Mouse (Mus musculus): Measurements from ENCODE around the gene Snrpe. TPM values are rescaled to one million over a fixed set of nuclear protein-coding genes. Genes with fewer than 3 reads are reported as not detected.

Gene Snrpe
- 412 and 440 TPM in 2 replicates for polyA plus RNA-seq (2015; fragmentation: Nextera tagmentation; extraction: Ambion mirVana)

- no peaks in the 10 kb centered on the region for H3K9me3 ChIP-seq (replicated peaks)
- H3K36me3 ChIP-seq, result peaks cover 36% of the 10 kb centered on the region
- peak; percentile 98 for ATAC-seq (ENCODE audit: low FRiP score)
- H3K4me1 ChIP-seq, result peaks cover 16% of the 10 kb centered on the region
- peak within 1 kb of the TSS; percentile 97 for H3K9ac ChIP-seq (replicated peaks)
- peak within 1 kb of the TSS; percentile 92 for H3K27ac ChIP-seq (replicated peaks)
- H3K4me3 ChIP-seq (replicated peaks), result peak within 1 kb of the TSS; percentile 96
- H3K4me2 ChIP-seq, result peak within 1 kb of the TSS; percentile 68
- H3K27me3 ChIP-seq (replicated peaks), result no peaks in the 10 kb centered on the region
- under 1% methylated on average over 73 of the region's 73 CpGs for WGBS
These were observed at the start of gene Snrpe for GRCm38 (mm10) chr1:133609771-133610502. Gene Snrpe (minus strand): TSS chr1:133610291.

- Histone ChIP-seq H3K27ac (replicated peaks) (no peak overlapping the region), H3K4me2 (peak overlapping the region; percentile 86), H3K9ac (replicated peaks) (no peak overlapping the region), H3K27me3 (replicated peaks) (no peaks in the 10 kb centered on the region), H3K9me3 (replicated peaks) (no peaks in the 10 kb centered on the region), H3K36me3 (peaks cover 9% of the 10 kb centered on the region), H3K4me1 (peaks cover 48% of the 10 kb centered on the region), H3K4me3 (replicated peaks) (no peak overlapping the region)
- 81% methylated on average over 3 of the region's 3 CpGs for whole genome bisulfite sequencing
- no peak for ATAC-seq (ENCODE audit: low FRiP score)
These were observed 48.8 kb upstream of the Snrpe start for GRCm38 (mm10) chr1:133658878-133659277.

GRCm38 (mm10) chr1:133656811-133657210, 46.7 kb upstream of the Snrpe start:
- no peak for ATAC-seq (ENCODE audit: low FRiP score)
- H3K4me2 ChIP-seq, result peak overlapping the region; percentile 15; the same call in 1 of the 2 replicates
- no peak overlapping the region for H3K9ac ChIP-seq (replicated peaks)
- H3K9me3 ChIP-seq (replicated peaks), result no peaks in the 10 kb centered on the region
- H3K36me3 ChIP-seq, result peaks cover 9% of the 10 kb centered on the region
- 47% methylated on average over 5 of the region's 5 CpGs for WGBS
- H3K4me3 ChIP-seq (replicated peaks), result no peak overlapping the region
- H3K27me3 ChIP-seq (replicated peaks), result no peaks in the 10 kb centered on the region
- H3K4me1 ChIP-seq, result peaks cover 50% of the 10 kb centered on the region
- no peak overlapping the region for H3K27ac ChIP-seq (replicated peaks)

- Histone ChIP-seq H3K4me3 (replicated peaks) (no peak overlapping the region), H3K9ac (replicated peaks) (no peak overlapping the region), H3K27ac (replicated peaks) (no peak overlapping the region), H3K4me2 (no peak overlapping the region), H3K4me1 (peaks cover 26% of the 10 kb centered on the region), H3K27me3 (replicated peaks) (no peaks in the 10 kb centered on the region), H3K9me3 (replicated peaks) (no peaks in the 10 kb centered on the region), H3K36me3 (peaks cover 5% of the 10 kb centered on the region; the same call in 1 of the 2 replicates)
- WGBS, result 96% methylated on average over 1 of the region's 1 CpGs
- ATAC-seq (ENCODE audit: low FRiP score), result no peak
These were observed 42.9 kb upstream of the Snrpe start for GRCm38 (mm10) chr1:133653033-133653432.

DNA sequence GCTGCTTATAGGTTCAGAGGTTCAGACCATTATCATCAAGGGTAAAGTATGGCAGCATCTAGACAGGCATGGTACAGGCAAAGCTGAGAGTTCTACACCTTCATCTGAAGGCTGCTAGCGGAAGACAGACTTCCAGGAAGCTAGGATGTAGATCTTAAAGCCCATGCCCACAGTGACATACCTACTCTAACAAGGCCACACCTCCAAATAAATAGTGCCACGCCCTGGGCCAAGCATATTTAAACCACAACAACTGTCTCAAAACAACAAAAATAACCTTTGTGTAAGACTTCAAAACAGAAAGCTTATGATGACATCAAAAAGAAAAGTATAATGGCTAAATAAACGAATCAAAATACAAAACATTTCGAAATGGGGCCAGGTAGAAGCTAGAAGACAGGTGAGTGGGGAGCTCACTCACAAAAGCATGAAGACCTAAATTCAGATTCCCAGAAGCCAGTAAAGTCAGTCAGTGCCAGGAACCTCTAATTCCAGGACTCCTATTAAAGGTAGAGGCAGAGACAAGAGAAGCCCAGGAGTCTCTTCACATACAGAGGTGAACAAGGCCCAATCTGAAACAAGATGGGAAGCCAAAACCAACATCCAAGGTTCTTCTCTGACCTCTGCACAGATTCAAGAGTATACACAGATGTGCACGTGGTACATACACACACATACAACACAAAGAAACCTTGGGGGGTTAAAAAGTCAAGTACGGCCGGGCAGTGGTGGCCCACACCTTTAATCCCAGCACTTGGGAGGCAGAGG, 40.4 kb upstream of the Snrpe start:
- ATAC-seq (ENCODE audit: low FRiP score), result no peak
- Histone ChIP-seq H3K4me3 (replicated peaks) (no peak overlapping the region), H3K27me3 (replicated peaks) (no peaks in the 10 kb centered on the region), H3K9me3 (replicated peaks) (no peaks in the 10 kb centered on the region), H3K27ac (replicated peaks) (no peak overlapping the region), H3K4me2 (no peak overlapping the region), H3K9ac (replicated peaks) (no peak overlapping the region), H3K4me1 (peaks cover 6% of the 10 kb centered on the region; the same call in 1 of the 2 replicates), H3K36me3 (peaks cover 12% of the 10 kb centered on the region)
- WGBS, result 97% methylated on average over 7 of the region's 7 CpGs

DNA sequence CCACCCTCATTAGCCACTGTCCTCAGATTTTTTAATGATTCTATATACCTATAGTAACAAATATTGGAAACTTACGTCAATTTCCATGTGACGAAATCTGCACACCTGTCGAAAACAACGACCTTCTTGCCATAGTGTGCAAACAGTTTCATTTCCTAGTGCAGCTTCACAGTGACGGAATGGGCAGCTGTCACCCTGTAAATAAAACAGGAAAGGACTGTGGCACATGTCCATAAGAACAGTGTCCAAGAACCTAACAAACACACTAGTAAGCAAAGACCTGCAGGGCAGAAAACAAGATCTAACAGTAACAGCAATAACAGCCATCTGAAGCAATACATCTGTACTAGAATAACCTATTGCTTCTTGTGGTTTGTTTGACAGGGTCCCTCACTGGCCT, 35.6 kb upstream of the Snrpe start:
- Histone ChIP-seq H3K4me3 (replicated peaks) (no peak overlapping the region), H3K4me1 (no peaks in the 10 kb centered on the region), H3K4me2 (no peak overlapping the region), H3K9me3 (replicated peaks) (no peaks in the 10 kb centered on the region), H3K9ac (replicated peaks) (no peak overlapping the region), H3K36me3 (peaks cover 52% of the 10 kb centered on the region), H3K27me3 (replicated peaks) (no peaks in the 10 kb centered on the region), H3K27ac (replicated peaks) (no peak overlapping the region)
- no peak for ATAC-seq (ENCODE audit: low FRiP score)
- WGBS, result 95% methylated on average over 5 of the region's 5 CpGs

DNA sequence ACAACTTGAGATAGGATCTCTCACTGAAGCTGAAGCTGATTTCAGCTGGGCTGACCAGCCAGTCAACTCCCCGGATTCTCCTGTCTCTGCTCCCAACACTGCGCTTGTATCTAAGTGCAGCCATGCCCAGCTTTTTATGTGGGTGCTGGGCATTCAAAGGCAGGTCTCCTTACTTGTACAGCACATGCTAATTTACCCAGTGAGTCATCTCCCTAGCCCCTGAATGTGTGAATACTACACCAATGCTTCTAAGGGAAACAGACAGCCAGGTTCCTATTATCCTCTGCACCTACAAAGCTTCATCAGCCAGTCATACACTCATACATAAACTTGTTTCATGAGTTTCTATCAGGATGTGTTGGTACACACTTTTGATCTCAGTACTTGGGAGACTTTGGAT, 31.1 kb upstream of the Snrpe start:
- Histone ChIP-seq H3K9me3 (replicated peaks) (no peaks in the 10 kb centered on the region), H3K4me3 (replicated peaks) (no peak overlapping the region), H3K27me3 (replicated peaks) (no peaks in the 10 kb centered on the region), H3K4me1 (no peaks in the 10 kb centered on the region), H3K36me3 (peaks cover 88% of the 10 kb centered on the region), H3K27ac (replicated peaks) (no peak overlapping the region), H3K4me2 (no peak overlapping the region), H3K9ac (replicated peaks) (no peak overlapping the region)
- 93% methylated on average over 2 of the region's 2 CpGs for WGBS
- no peak for ATAC-seq (ENCODE audit: low FRiP score)

GRCm38 (mm10) chr1:133638517-133638916, 28.4 kb upstream of the Snrpe start:
- no peaks in the 10 kb centered on the region for H3K9me3 ChIP-seq (replicated peaks)
- 90% methylated on average over 6 of the region's 6 CpGs for WGBS
- no peak overlapping the region for H3K4me3 ChIP-seq (replicated peaks)
- H3K36me3 ChIP-seq, result peaks cover 89% of the 10 kb centered on the region
- ATAC-seq (ENCODE audit: low FRiP score), result no peak
- no peak overlapping the region for H3K9ac ChIP-seq (replicated peaks)
- H3K27ac ChIP-seq (replicated peaks), result no peak overlapping the region
- no peak overlapping the region for H3K4me2 ChIP-seq
- H3K27me3 ChIP-seq (replicated peaks), result no peaks in the 10 kb centered on the region
- H3K4me1 ChIP-seq, result no peaks in the 10 kb centered on the region

DNA sequence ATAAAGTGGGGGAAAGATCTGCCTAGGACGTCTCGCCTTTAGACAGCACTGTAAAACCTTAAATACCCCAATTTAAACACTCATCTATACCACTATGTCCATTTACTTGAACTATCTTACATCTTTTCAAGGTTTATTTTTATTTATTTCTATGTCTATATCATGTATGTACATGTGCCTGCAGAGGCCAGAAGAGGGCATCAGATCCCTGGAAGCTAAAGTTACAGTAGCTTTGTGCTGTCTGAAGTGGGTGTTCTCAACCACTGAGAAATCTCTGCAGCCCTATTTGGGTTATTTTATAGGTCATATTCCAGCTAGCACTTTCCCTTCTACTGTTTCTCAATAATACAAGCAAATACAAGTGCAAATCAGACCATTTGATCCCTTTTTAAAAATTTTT, 22.1 kb upstream of the Snrpe start:
- H3K27me3 ChIP-seq (replicated peaks), result no peaks in the 10 kb centered on the region

DNA sequence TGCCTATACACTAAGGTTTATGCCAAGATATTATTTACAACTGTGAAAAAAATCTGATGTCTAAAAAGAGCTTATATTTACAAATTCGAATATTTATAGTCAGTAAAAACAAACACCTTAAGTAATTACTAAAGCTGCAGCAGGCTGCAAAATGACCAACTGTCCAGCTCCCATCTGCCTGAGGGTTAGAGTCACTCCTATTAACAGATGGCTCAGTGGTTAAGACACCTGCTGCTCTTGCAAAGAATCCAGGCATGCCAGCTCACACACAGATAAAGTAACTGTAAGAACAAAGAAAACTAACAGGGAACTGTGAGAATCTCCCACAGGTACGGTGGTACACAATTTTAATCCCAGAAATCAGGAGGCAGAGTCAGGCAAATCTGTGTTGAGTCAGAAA, 15.0 kb upstream of the Snrpe start:
- Histone ChIP-seq H3K27me3 (replicated peaks) (no peaks in the 10 kb centered on the region), H3K9me3 (replicated peaks) (no peaks in the 10 kb centered on the region), H3K36me3 (peaks cover 68% of the 10 kb centered on the region), H3K9ac (replicated peaks) (no peak overlapping the region), H3K27ac (replicated peaks) (no peak overlapping the region), H3K4me2 (no peak overlapping the region), H3K4me1 (no peaks in the 10 kb centered on the region), H3K4me3 (replicated peaks) (no peak overlapping the region)
- ATAC-seq (ENCODE audit: low FRiP score), result no peak
- 70% methylated on average over 2 of the region's 2 CpGs for WGBS

More for the DNA sequence above, 22.1 kb upstream of the Snrpe start:
- H3K9ac ChIP-seq (replicated peaks), result no peak overlapping the region
- no peak overlapping the region for H3K4me2 ChIP-seq
- no peak overlapping the region for H3K4me3 ChIP-seq (replicated peaks)
- peaks cover 72% of the 10 kb centered on the region for H3K36me3 ChIP-seq
- no peaks in the 10 kb centered on the region for H3K4me1 ChIP-seq
- no peak for ATAC-seq (ENCODE audit: low FRiP score)
- H3K9me3 ChIP-seq (replicated peaks), result no peaks in the 10 kb centered on the region
- 91% methylated on average over 2 of the region's 2 CpGs for WGBS
- H3K27ac ChIP-seq (replicated peaks), result no peak overlapping the region

GRCm38 (mm10) chr1:133618311-133618710, 8.2 kb upstream of the Snrpe start:
- Histone ChIP-seq H3K4me1 (no peaks in the 10 kb centered on the region), H3K27me3 (replicated peaks) (no peaks in the 10 kb centered on the region), H3K36me3 (peaks cover 63% of the 10 kb centered on the region), H3K4me2 (no peak overlapping the region), H3K9me3 (replicated peaks) (no peaks in the 10 kb centered on the region), H3K27ac (replicated peaks) (no peak overlapping the region), H3K4me3 (replicated peaks) (no peak overlapping the region), H3K9ac (replicated peaks) (no peak overlapping the region)
- no peak for ATAC-seq (ENCODE audit: low FRiP score)
- WGBS, result 87% methylated on average over 8 of the region's 8 CpGs

DNA sequence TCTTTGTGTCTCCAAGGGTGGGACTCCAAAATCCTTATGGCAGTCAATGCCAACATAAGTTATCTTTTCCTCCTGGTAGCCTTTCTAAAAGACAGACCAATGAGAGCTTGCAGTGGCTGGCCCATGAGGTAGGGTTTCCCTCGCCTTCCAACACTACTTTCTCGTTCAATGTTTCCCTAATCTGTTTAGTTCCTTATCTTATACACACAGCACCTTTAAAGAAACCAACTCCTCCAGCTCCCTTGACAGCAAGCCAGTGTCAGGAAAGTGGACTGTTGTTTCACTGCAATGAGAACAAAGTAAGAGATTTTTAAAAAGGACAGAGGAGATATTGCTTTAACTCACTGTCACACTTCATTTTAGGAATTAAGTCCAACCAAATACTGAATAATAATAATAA, 7.8 kb upstream of the Snrpe start:
- H3K36me3 ChIP-seq, result peaks cover 59% of the 10 kb centered on the region
- no peaks in the 10 kb centered on the region for H3K27me3 ChIP-seq (replicated peaks)
- H3K4me3 ChIP-seq (replicated peaks), result no peak overlapping the region
- no peak for ATAC-seq (ENCODE audit: low FRiP score)
- H3K27ac ChIP-seq (replicated peaks), result no peak overlapping the region
- no peaks in the 10 kb centered on the region for H3K9me3 ChIP-seq (replicated peaks)
- no peak overlapping the region for H3K9ac ChIP-seq (replicated peaks)
- 80% methylated on average over 2 of the region's 2 CpGs for WGBS
- no peaks in the 10 kb centered on the region for H3K4me1 ChIP-seq
- H3K4me2 ChIP-seq, result no peak overlapping the region
